Mouse (Mus musculus): Measurements from ENCODE around the gene Pcolce. TPM values are rescaled to one million over a fixed set of nuclear protein-coding genes. Genes with fewer than 3 reads are reported as not detected.
A peak's percentile ranks its signal among the peaks of the same experiment; 100 is the strongest.

Pcolce gene
- total and polyA plus RNA-seq, 2 experiments from 2014 or later: 16.7 to 18.6 TPM

DNA sequence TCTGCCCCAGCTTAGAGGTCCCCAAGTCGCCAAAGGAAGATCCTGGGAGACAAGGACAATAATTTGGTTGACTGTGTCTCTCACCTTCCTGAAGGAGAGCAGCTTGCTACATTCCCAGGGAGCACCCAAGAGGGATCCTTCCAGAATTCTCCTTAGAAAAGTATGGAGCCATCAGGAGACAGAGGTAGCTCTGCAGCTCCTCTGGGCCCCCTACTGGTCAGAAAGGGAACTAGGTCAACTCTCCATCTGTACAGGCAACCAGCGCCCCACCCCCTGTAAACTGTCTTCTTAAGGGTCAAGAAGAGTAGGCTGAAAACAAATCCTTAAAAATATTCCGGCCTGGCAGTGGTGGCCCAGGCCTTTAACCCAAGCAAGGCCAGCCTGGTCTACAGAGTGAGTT is 38.9 kb upstream of the Pcolce start:
- Histone ChIP-seq H3K36me3 (ENCODE audit: insufficient read depth, low read length) (peaks cover 17% of the 10 kb centered on the region), H3K27me3 (ENCODE audit: insufficient read depth, low read length) (no peaks in the 10 kb centered on the region), H3K9me3 (ENCODE audit: low read length) (no peaks in the 10 kb centered on the region), H3K4me1 (ENCODE audit: insufficient read depth, low read length) (peaks cover 13% of the 10 kb centered on the region; the same call in 1 of the 2 replicates), H3K4me3 (ENCODE audit: low read depth, low read length) (no peak overlapping the region), H3K9ac (replicated peaks; ENCODE audit: low read length, poor library complexity, severe bottlenecking) (no peak overlapping the region), H3K27ac (ENCODE audit: low read depth, low read length) (no peak overlapping the region), H3K4me2 (ENCODE audit: low read depth, low read length, poor library complexity, severe bottlenecking) (no peak overlapping the region)
- WGBS: 24% methylated on average over 3 of the region's 3 CpGs
- ATAC-seq (ENCODE audit: low FRiP score): 0 out of 2 replicates have a peak, but pooled peaks have one; percentile 31
- peak; percentile 82 for DNase-seq (ENCODE audit: low spot score)
- TF ChIP-seq CTCF (IDR thresholded peaks at IDR 0.05): peak; percentile 83

DNA sequence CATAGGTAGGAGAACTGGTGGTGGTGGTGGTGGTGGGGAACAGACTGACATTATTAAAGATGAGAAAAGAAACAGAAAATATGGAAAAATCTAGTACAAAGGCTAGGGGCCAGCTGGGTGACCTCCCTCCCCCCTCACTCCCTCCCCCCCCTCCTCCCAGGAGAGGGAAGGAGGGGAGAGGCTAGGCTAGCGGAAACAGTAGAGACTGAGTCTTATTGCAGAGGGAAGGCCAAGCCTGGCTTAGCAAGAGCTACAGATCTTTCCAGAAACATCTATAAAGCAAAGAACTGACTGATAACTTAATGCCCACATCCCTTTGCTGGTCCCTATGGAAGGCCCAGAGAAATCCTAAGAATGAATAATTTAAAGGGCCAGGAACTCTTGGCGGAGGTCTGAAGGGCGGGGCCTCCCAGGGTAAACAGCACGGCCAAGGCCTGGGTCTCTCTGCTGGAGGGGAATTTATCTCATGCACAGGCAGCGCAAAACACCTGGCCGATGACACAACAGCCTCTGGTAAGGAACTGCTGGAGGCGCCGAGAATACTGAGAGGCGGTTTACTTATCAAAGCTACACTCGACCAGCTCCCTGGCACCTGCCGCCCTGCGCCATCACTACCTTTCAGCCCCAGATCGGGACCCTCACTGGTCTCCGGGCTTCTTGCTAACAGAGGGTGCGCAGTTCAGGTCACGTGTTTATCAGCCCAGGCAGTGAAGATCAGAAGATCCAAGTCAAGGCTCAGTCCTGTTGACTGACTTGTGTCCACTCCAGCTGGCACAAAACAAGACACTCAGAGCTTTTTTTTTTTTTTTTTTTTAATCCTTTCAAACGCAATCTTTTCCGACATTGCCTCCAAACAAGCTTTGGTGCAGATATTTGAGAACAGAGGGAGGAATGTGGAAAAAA is 36.3 kb upstream of the Pcolce start:
- no peak for TF ChIP-seq CTCF (IDR thresholded peaks at IDR 0.05)
- Histone ChIP-seq H3K4me1 (ENCODE audit: insufficient read depth, low read length) (peaks cover 13% of the 10 kb centered on the region; the same call in 1 of the 2 replicates), H3K4me2 (ENCODE audit: low read depth, low read length, poor library complexity, severe bottlenecking) (no peak overlapping the region), H3K4me3 (ENCODE audit: low read depth, low read length) (no peak overlapping the region), H3K36me3 (ENCODE audit: insufficient read depth, low read length) (peaks cover 17% of the 10 kb centered on the region), H3K9me3 (ENCODE audit: low read length) (no peaks in the 10 kb centered on the region), H3K27ac (ENCODE audit: low read depth, low read length) (peak overlapping the region; percentile 38; the same call in 1 of the 2 replicates), H3K27me3 (ENCODE audit: insufficient read depth, low read length) (peaks cover 15% of the 10 kb centered on the region; the same call in 1 of the 2 replicates), H3K9ac (replicated peaks; ENCODE audit: low read length, poor library complexity, severe bottlenecking) (peak overlapping the region; percentile 42; the same call in 1 of the 2 replicates)
- ATAC-seq (ENCODE audit: low FRiP score) (no peak), DNase-seq (ENCODE audit: low spot score) (no peak)
- WGBS: 16% methylated on average over 18 of the region's 18 CpGs

DNA sequence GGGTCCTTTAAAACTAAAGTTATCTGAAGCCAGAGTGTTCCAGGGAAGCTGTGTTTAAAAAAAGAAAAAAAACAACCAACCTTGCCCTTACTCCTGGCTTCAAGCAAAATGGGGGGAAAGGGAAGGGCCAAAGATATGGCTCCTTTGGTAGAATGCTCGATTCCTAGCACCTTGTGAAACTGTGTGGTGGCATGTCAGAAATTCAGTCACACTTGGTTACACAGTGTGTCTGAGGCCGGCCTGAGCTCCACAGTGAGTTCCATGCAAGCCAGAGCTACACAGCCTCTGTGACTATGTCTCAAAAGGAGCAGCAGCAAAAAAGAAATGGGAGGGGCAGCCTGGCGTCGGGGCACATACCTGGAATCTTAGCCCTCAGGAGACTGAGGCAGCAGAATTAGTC is 35.7 kb upstream of the Pcolce start:
- Histone ChIP-seq H3K27ac (ENCODE audit: low read depth, low read length) (peak overlapping the region; percentile 69; the same call in 1 of the 2 replicates), H3K9ac (replicated peaks; ENCODE audit: low read length, poor library complexity, severe bottlenecking) (no peak overlapping the region), H3K4me3 (ENCODE audit: low read depth, low read length) (no peak overlapping the region), H3K4me1 (ENCODE audit: insufficient read depth, low read length) (peaks cover 13% of the 10 kb centered on the region; the same call in 1 of the 2 replicates), H3K4me2 (ENCODE audit: low read depth, low read length, poor library complexity, severe bottlenecking) (no peak overlapping the region), H3K27me3 (ENCODE audit: insufficient read depth, low read length) (peaks cover 19% of the 10 kb centered on the region; the same call in 1 of the 2 replicates), H3K36me3 (ENCODE audit: insufficient read depth, low read length) (peaks cover 16% of the 10 kb centered on the region), H3K9me3 (ENCODE audit: low read length) (no peaks in the 10 kb centered on the region)
- no peak for ATAC-seq (ENCODE audit: low FRiP score)
- 28% methylated on average over 4 of the region's 4 CpGs for WGBS
- TF ChIP-seq CTCF (IDR thresholded peaks at IDR 0.05): no peak
- DNase-seq (ENCODE audit: low spot score): no peak

GRCm38 (mm10) chr5:137647827-137648601 is 34.4 kb upstream of the Pcolce start:
- no peak overlapping the region for H3K4me2 ChIP-seq (ENCODE audit: low read depth, low read length, poor library complexity, severe bottlenecking)
- H3K9ac ChIP-seq (replicated peaks; ENCODE audit: low read length, poor library complexity, severe bottlenecking): 0 out of 2 replicates have a peak overlapping the region, but pooled peaks have one; percentile 39
- no peak for TF ChIP-seq CTCF (IDR thresholded peaks at IDR 0.05)
- peaks cover 13% of the 10 kb centered on the region; the same call in 1 of the 2 replicates for H3K4me1 ChIP-seq (ENCODE audit: insufficient read depth, low read length)
- ATAC-seq (ENCODE audit: low FRiP score): peak; percentile 64
- 63% methylated on average over 9 of the region's 9 CpGs for WGBS
- DNase-seq (ENCODE audit: low spot score): peak; percentile 71
- peaks cover 7% of the 10 kb centered on the region for H3K36me3 ChIP-seq (ENCODE audit: insufficient read depth, low read length)
- no peaks in the 10 kb centered on the region for H3K9me3 ChIP-seq (ENCODE audit: low read length)
- H3K4me3 ChIP-seq (ENCODE audit: low read depth, low read length): no peak overlapping the region
- H3K27ac ChIP-seq (ENCODE audit: low read depth, low read length): peak overlapping the region; percentile 69
- peaks cover 24% of the 10 kb centered on the region; the same call in 1 of the 2 replicates for H3K27me3 ChIP-seq (ENCODE audit: insufficient read depth, low read length)

DNA sequence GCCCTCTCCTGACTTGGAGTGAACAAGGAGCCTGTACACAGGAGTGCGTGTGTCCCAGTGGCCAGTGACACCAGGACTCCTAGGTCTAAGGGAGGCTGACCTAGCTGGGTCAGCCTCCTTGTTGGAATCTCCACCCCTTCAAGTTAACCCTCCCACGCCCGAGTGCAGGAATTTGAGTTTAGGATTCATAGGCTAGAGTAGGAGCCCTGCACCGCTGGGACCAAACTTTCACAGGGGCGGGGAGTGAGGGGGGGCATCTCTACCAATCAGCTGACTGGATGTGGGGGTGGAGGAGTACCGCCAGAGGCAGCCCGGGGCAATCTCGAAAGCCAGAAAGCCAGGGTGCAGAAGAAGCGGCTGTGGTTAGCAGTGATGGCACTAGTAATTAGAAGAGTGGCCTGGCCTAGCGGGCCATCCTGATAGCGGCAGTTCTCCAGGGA is 32.1 kb upstream of the Pcolce start, which contains the start of gene Irs3:
Gene Irs3 (minus strand): TSS at position 63 of the 440 bp plus-strand sequence.
- Histone ChIP-seq H3K27ac (ENCODE audit: low read depth, low read length) (no peak within 1 kb of the TSS), H3K4me2 (ENCODE audit: low read depth, low read length, poor library complexity, severe bottlenecking) (peak within 1 kb of the TSS; percentile 25; the same call in 1 of the 2 replicates), H3K36me3 (ENCODE audit: insufficient read depth, low read length) (peaks cover 7% of the 10 kb centered on the region; the same call in 1 of the 2 replicates), H3K9me3 (ENCODE audit: low read length) (no peaks in the 10 kb centered on the region), H3K4me1 (ENCODE audit: insufficient read depth, low read length) (peaks cover 13% of the 10 kb centered on the region; the same call in 1 of the 2 replicates), H3K9ac (replicated peaks; ENCODE audit: low read length, poor library complexity, severe bottlenecking) (no peak within 1 kb of the TSS), H3K4me3 (ENCODE audit: low read depth, low read length) (peak within 1 kb of the TSS; percentile 13), H3K27me3 (ENCODE audit: insufficient read depth, low read length) (peaks cover 24% of the 10 kb centered on the region; the same call in 1 of the 2 replicates)
- ATAC-seq (ENCODE audit: low FRiP score): no peak
- 19% methylated on average over 11 of the region's 11 CpGs for WGBS
- TF ChIP-seq CTCF (IDR thresholded peaks at IDR 0.05): no peak
- no peak for DNase-seq (ENCODE audit: low spot score)
